Mouse (Mus musculus): Measurements from ENCODE around the gene Ptpdc1. TPM values are rescaled to one million over a fixed set of nuclear protein-coding genes. Genes with fewer than 3 reads are reported as not detected.

Gene Ptpdc1
- polyA plus RNA-seq, 1 experiment from 2014 or later, result 11.0 TPM

DNA sequence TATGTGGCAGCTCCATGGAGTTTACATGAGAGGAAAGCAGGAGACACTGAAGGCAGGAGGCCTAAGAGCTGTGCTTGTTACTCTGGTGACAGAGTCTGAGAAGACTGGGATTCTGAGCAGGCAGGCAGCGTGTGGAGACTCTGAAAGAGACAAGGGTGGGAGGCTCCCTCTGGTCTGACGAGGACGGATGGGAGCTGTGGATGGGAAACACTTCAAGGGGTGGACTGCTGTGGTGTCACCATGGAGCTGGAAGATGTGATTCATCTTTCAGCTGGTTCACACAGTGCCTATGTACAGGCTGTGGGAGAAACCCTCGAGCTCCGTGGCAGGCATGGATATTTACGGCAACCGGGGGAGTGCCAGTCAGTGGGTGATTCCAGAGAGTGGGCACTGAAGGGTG, 30.9 kb downstream of the Ptpdc1 start:
- DNase-seq (ENCODE audit: low spot score), result peak; percentile 23
- Histone ChIP-seq H3K27ac (replicated peaks) (peak overlapping the region; percentile 84), H3K27me3 (ENCODE audit: low read depth, poor library complexity, severe bottlenecking) (no peaks in the 10 kb centered on the region), H3K4me1 (peaks cover 39% of the 10 kb centered on the region), H3K9me3 (replicated peaks) (no peaks in the 10 kb centered on the region), H3K4me3 (peak overlapping the region; percentile 12), H3K36me3 (peaks cover 13% of the 10 kb centered on the region)
- WGBS, result 56% methylated on average over 7 of the region's 7 CpGs

DNA sequence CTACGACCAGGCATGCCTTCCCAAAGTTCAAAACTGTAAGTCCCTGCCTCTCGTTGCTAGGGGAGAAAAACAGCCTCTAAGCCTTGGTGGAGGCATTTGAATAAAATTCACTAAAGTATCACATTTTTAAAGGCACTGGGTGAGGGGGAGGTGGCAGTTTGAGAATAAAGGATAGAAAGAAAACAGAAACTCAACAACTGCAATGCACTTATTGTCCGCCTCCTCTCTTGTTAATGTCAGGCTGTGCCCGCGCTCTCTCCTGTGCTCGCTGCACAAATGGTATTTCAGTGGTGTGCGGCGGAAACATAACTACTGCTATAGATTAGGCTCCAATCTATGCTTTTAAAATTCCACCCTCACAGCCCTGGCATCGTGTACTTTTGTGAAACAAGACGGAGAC, 31.4 kb downstream of the Ptpdc1 start:
- H3K27ac ChIP-seq (replicated peaks), result peak overlapping the region; percentile 84
- peak overlapping the region; percentile 12 for H3K4me3 ChIP-seq
- H3K9me3 ChIP-seq (replicated peaks), result no peaks in the 10 kb centered on the region
- no peaks in the 10 kb centered on the region for H3K27me3 ChIP-seq (ENCODE audit: low read depth, poor library complexity, severe bottlenecking)
- H3K4me1 ChIP-seq, result peaks cover 39% of the 10 kb centered on the region
- 42% methylated on average over 10 of the region's 10 CpGs for WGBS
- peaks cover 13% of the 10 kb centered on the region for H3K36me3 ChIP-seq
- peak; percentile 19 for DNase-seq (ENCODE audit: low spot score)

DNA sequence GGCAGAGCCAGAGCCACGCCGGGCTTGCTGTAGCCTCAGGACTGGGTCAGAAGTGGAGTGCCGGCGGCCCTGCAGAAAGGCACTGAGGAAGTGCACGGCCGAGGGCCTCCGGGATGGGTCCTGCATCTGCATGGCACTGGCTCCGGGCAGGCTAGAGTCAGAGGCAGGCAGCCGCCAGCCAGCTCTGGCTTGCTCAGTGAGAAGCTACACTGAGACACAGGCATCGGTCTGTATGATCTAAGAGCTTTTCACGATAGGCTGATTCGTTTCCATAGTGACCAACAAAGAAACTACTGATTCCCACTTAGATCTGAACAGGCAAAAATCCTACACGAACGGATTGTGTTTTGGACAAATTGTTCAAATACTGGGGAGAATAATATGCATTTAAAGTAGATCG, 32.3 kb downstream of the Ptpdc1 start:
- Histone ChIP-seq H3K27me3 (ENCODE audit: low read depth, poor library complexity, severe bottlenecking) (no peaks in the 10 kb centered on the region), H3K27ac (replicated peaks) (peak overlapping the region; percentile 84), H3K4me3 (peak overlapping the region; percentile 45), H3K9me3 (replicated peaks) (no peaks in the 10 kb centered on the region), H3K4me1 (peaks cover 39% of the 10 kb centered on the region), H3K36me3 (peaks cover 17% of the 10 kb centered on the region)
- WGBS, result 22% methylated on average over 15 of the region's 15 CpGs
- DNase-seq (ENCODE audit: low spot score), result peak; percentile 74

- Histone ChIP-seq H3K9me3 (replicated peaks) (no peaks in the 10 kb centered on the region), H3K27ac (replicated peaks) (no peak overlapping the region)
Measured at GRCm38 (mm10) chr13:48590743-48591142, 34.7 kb downstream of the Ptpdc1 start.

GRCm38 (mm10) chr13:48587354-48587753, 38.1 kb downstream of the Ptpdc1 start:
- no peak for DNase-seq (ENCODE audit: low spot score)
- Histone ChIP-seq H3K4me1 (peaks cover 2% of the 10 kb centered on the region), H3K27me3 (ENCODE audit: low read depth, poor library complexity, severe bottlenecking) (no peaks in the 10 kb centered on the region), H3K9me3 (replicated peaks) (no peaks in the 10 kb centered on the region), H3K36me3 (peaks cover 45% of the 10 kb centered on the region), H3K4me3 (no peak overlapping the region), H3K27ac (replicated peaks) (no peak overlapping the region)
- 91% methylated on average over 11 of the region's 11 CpGs for WGBS

More at GRCm38 (mm10) chr13:48590743-48591142, 34.7 kb downstream of the Ptpdc1 start:
- DNase-seq (ENCODE audit: low spot score), result no peak
- peaks cover 36% of the 10 kb centered on the region for H3K4me1 ChIP-seq
- no peak overlapping the region for H3K4me3 ChIP-seq
- H3K36me3 ChIP-seq, result peaks cover 30% of the 10 kb centered on the region
- H3K27me3 ChIP-seq (ENCODE audit: low read depth, poor library complexity, severe bottlenecking), result no peaks in the 10 kb centered on the region

DNA sequence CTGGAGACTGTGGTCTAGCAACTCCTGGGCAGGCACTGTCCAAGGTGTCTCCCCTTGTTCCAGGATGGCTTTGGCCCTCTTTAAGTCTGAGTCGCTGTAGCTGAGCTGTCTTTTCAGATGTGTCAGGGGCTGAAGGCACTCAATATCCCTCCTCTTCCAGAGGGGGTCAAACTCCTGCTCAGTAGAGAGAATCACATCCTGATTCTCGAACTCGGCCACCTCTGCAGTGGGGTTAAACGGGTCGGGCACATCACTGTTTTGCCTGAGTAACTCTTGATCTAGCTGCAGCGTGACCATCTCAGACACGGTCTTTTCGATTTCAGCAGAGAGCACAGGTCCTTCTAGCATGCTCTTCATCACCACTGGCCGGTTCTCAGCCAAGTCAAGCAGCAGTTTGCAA, 39.0 kb downstream of the Ptpdc1 start:
- Histone ChIP-seq H3K36me3 (peaks cover 48% of the 10 kb centered on the region), H3K27ac (replicated peaks) (no peak overlapping the region), H3K4me1 (no peaks in the 10 kb centered on the region), H3K27me3 (ENCODE audit: low read depth, poor library complexity, severe bottlenecking) (no peaks in the 10 kb centered on the region), H3K9me3 (replicated peaks) (no peaks in the 10 kb centered on the region), H3K4me3 (no peak overlapping the region)
- DNase-seq (ENCODE audit: low spot score), result no peak
- 88% methylated on average over 9 of the region's 9 CpGs for WGBS

GRCm38 (mm10) chr13:48585786-48586185, 39.7 kb downstream of the Ptpdc1 start:
- H3K36me3 ChIP-seq, result peaks cover 48% of the 10 kb centered on the region
- no peak for DNase-seq (ENCODE audit: low spot score)
- no peaks in the 10 kb centered on the region for H3K9me3 ChIP-seq (replicated peaks)
- no peaks in the 10 kb centered on the region for H3K27me3 ChIP-seq (ENCODE audit: low read depth, poor library complexity, severe bottlenecking)
- no peak overlapping the region for H3K27ac ChIP-seq (replicated peaks)
- H3K4me3 ChIP-seq, result no peak overlapping the region
- H3K4me1 ChIP-seq, result no peaks in the 10 kb centered on the region
- 88% methylated on average over 7 of the region's 7 CpGs for WGBS

DNA sequence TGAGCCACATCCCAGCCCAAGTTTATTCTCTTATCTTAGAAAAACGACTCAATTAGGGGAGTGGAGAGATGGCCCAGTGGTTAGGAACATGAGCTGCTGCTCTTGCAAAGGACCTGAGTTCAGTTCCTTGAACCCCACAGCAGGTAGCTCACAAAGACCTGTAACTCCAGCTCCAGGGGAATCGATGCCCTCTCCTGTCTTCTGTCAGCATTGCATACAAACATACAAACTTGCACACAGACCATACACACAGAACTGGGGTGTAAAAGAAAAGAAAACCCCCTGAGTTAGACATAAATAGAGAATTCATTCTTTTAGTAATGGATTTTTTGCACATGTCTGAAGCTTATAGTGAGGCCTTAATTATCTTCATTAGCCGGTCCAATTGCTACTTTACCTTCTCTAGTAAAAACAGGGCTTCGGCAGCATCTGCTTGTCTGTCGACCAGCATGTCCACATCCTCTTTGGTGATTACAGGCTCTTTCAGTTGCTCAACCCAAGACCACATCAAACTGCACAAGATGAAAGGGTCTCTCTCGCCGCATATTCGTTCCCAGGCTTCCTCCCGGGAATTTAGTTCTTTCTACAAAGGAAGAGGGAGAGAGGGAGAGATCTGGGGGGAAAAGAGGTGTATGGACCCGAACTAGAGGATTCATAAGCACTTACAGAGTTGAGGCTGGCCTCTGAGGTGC, 42.6 kb downstream of the Ptpdc1 start:
- Histone ChIP-seq H3K4me1 (peaks cover 3% of the 10 kb centered on the region; the same call in 1 of the 2 replicates), H3K27me3 (ENCODE audit: low read depth, poor library complexity, severe bottlenecking) (no peaks in the 10 kb centered on the region), H3K9me3 (replicated peaks) (no peaks in the 10 kb centered on the region), H3K27ac (replicated peaks) (no peak overlapping the region), H3K4me3 (no peak overlapping the region), H3K36me3 (peaks cover 43% of the 10 kb centered on the region)
- 78% methylated on average over 10 of the region's 10 CpGs for WGBS
- no peak for DNase-seq (ENCODE audit: low spot score)

DNA sequence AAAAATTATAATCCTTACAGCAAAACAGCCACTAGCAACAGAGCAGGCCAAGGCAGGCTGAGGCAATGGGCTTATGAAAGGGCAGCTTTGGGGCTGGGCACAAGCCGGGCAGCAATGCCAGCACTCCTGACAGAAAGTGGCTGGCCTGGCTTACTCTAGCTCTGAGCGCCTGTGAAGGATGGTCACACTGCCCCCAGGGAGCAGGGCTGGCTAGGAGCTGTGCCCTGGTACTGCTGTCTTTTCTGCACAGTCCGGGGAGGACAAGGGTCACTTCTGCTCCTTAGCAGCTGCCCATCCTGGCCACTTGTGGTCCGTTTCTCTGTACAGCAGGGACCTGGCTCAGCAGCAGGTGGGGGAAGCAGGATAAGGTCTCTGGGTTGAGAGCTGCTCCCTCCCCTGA, 46.8 kb downstream of the Ptpdc1 start:
- peaks cover 15% of the 10 kb centered on the region for H3K4me1 ChIP-seq
- WGBS, result 80% methylated on average over 4 of the region's 4 CpGs
- DNase-seq (ENCODE audit: low spot score), result no peak
- no peak overlapping the region for H3K27ac ChIP-seq (replicated peaks)
- H3K27me3 ChIP-seq (ENCODE audit: low read depth, poor library complexity, severe bottlenecking), result no peaks in the 10 kb centered on the region
- H3K4me3 ChIP-seq, result no peak overlapping the region
- peaks cover 18% of the 10 kb centered on the region for H3K36me3 ChIP-seq
- H3K9me3 ChIP-seq (replicated peaks), result no peaks in the 10 kb centered on the region

DNA sequence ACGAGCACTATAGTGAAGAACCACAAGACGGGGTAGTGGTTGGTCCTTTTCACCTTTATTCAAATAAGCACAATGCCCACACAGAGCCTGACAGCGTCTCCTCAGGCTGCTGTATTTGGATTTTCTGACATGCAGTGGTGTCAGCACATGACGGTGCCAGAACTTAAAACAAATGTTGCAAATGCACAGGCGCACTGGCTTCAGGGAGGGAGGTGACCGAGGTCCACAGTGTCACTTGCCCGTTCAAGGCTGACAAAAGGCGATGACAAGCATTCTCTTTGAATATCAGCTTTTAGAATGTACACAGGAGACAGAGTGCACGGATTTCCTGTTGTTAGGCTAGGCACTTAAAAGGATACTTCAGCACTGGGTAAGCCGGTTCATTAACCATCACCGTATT, 47.6 kb downstream of the Ptpdc1 start:
- peaks cover 16% of the 10 kb centered on the region for H3K36me3 ChIP-seq
- no peaks in the 10 kb centered on the region for H3K9me3 ChIP-seq (replicated peaks)
- no peak for DNase-seq (ENCODE audit: low spot score)
- H3K4me1 ChIP-seq, result peaks cover 20% of the 10 kb centered on the region
- no peak overlapping the region for H3K4me3 ChIP-seq
- no peaks in the 10 kb centered on the region for H3K27me3 ChIP-seq (ENCODE audit: low read depth, poor library complexity, severe bottlenecking)
- WGBS, result 77% methylated on average over 11 of the region's 11 CpGs
- no peak overlapping the region for H3K27ac ChIP-seq (replicated peaks)

GRCm38 (mm10) chr13:48577007-48577406, 48.5 kb downstream of the Ptpdc1 start:
- WGBS, result 83% methylated on average over 6 of the region's 6 CpGs

GRCm38 (mm10) chr13:48574718-48575117, 50.7 kb downstream of the Ptpdc1 start:
- Histone ChIP-seq H3K36me3 (no peaks in the 10 kb centered on the region), H3K27ac (replicated peaks) (no peak overlapping the region), H3K4me3 (no peak overlapping the region), H3K9me3 (replicated peaks) (no peaks in the 10 kb centered on the region), H3K27me3 (ENCODE audit: low read depth, poor library complexity, severe bottlenecking) (no peaks in the 10 kb centered on the region), H3K4me1 (peaks cover 20% of the 10 kb centered on the region)
- DNase-seq (ENCODE audit: low spot score), result no peak
- WGBS, result 75% methylated on average over 6 of the region's 6 CpGs

More at GRCm38 (mm10) chr13:48577007-48577406, 48.5 kb downstream of the Ptpdc1 start:
- no peaks in the 10 kb centered on the region for H3K9me3 ChIP-seq (replicated peaks)
- DNase-seq (ENCODE audit: low spot score), result no peak
- peaks cover 9% of the 10 kb centered on the region; the same call in 1 of the 2 replicates for H3K36me3 ChIP-seq
- H3K27me3 ChIP-seq (ENCODE audit: low read depth, poor library complexity, severe bottlenecking), result no peaks in the 10 kb centered on the region
- H3K4me3 ChIP-seq, result no peak overlapping the region
- H3K4me1 ChIP-seq, result peaks cover 20% of the 10 kb centered on the region
- H3K27ac ChIP-seq (replicated peaks), result no peak overlapping the region

- 64% methylated on average over 19 of the region's 19 CpGs for whole genome bisulfite sequencing
- DNase-seq (ENCODE audit: low spot score), result no peak
- Histone ChIP-seq H3K4me3 (no peak overlapping the region), H3K36me3 (no peaks in the 10 kb centered on the region), H3K27ac (replicated peaks) (0 out of 2 replicates have a peak overlapping the region, but pooled peaks have one; percentile 2), H3K4me1 (peaks cover 18% of the 10 kb centered on the region), H3K9me3 (replicated peaks) (no peaks in the 10 kb centered on the region), H3K27me3 (ENCODE audit: low read depth, poor library complexity, severe bottlenecking) (no peaks in the 10 kb centered on the region)
Measured at GRCm38 (mm10) chr13:48573525-48574355, 51.7 kb downstream of the Ptpdc1 start.
